Mouse (Mus musculus) spleen, postnatal 14 days (tissue): ENCODE results near the gene Olfr177.

ENCODE experiments used
- DNase-seq, 2 experiments: peaks; one replicate each; pipeline ENCODE4 v3.0.0; 2021 to 2022; ENCODE audit warnings: low spot score in 2 of 2

The Olfr177 gene

GRCm38 (mm10) chr16:58874668-58875067 lies at the start of gene Olfr177:
Gene Olfr177 (minus strand): TSS chr16:58874768.
- no peak for DNase-seq

- DNase-seq, result no peak
These were observed 17.4 kb upstream of the Olfr177 start, which contains the start of gene Olfr178 for GRCm38 (mm10) chr16:58891963-58892362. Gene Olfr178 (minus strand): TSS chr16:58892063.

GRCm38 (mm10) chr16:58884416-58884815 lies 9.8 kb upstream of the Olfr177 start:
- DNase-seq, result no peak

GRCm38 (mm10) chr16:58861479-58861878 lies 13.1 kb downstream of the Olfr177 start:
- no peak for DNase-seq

GRCm38 (mm10) chr16:58860032-58860737 lies 14.4 kb downstream of the Olfr177 start:
- DNase-seq, result no peak

GRCm38 (mm10) chr16:58826732-58827319 lies 47.7 kb downstream of the Olfr177 start, which contains the start of gene Olfr175-ps1:
Gene Olfr175-ps1 (minus strand): TSS chr16:58826782.
- no peak for DNase-seq
